Mouse (Mus musculus): ENCODE measurements around the gene Vmn2r68. TPM values are rescaled to one million over a fixed set of nuclear protein-coding genes. Genes with fewer than 3 reads are reported as not detected.

The Vmn2r68 gene
- not detected for polyA plus RNA-seq (2014; fragmentation: Illumina TruSeq; extraction: RNeasy Lipid Tissue Mini Kit (QIAGEN cat#74804); ENCODE audit: low read depth, low replicate concordance)

DNA sequence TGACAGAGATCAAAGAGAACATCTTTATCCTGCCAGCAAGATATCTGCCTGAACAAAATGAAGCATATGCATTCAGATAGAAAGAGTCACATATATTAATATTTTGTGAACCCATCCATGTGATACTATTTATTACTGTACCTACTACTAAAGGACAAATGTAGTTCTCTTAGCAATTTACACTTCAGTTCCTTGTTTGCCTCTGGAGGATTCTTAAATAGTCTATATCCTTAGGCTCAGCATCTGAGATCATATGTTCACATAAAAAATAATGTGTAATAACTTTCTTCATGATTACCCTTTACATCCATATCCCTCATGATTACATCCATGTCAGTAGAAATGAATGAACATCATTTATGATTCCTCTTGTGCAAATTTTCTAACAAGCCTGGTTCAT is at the start of gene Vmn2r68:
Gene Vmn2r68 (minus strand): TSS at position 101 of the 400 bp plus-strand sequence.

Other genes starting within 250 kb of the Vmn2r68 start
- not detected for gene Vmn2r66, start 225.5 kb downstream of the Vmn2r68 start, polyA plus RNA-seq (2014; fragmentation: Illumina TruSeq; extraction: RNeasy Lipid Tissue Mini Kit (QIAGEN cat#74804); ENCODE audit: low read depth, low replicate concordance)
- not detected for gene Vmn2r67, start 81.8 kb downstream of the Vmn2r68 start, polyA plus RNA-seq (2014; fragmentation: Illumina TruSeq; extraction: RNeasy Lipid Tissue Mini Kit (QIAGEN cat#74804); ENCODE audit: low read depth, low replicate concordance)
- not detected for gene Vmn2r69, start 178.1 kb upstream of the Vmn2r68 start, polyA plus RNA-seq (2014; fragmentation: Illumina TruSeq; extraction: RNeasy Lipid Tissue Mini Kit (QIAGEN cat#74804); ENCODE audit: low read depth, low replicate concordance)